Mouse (Mus musculus) testis, adult 2 months (tissue): ENCODE results near the gene Ckm. TPM values are rescaled to one million over a fixed set of nuclear protein-coding genes. Genes with fewer than 3 reads are reported as not detected.

ENCODE experiments used
- H3K27ac ChIP-seq: fragments of 200-500 bp; 2 replicates; pipeline ENCODE4 v1.5.1; 2012; ENCODE audit warnings: low read depth, low read length; ENCODE audit not compliant: control insufficient read depth, insufficient read depth
- H3K27me3 ChIP-seq: fragments of 200-500 bp; 2 replicates; pipeline ENCODE4 v1.6.1; 2012; ENCODE audit warnings: mild to moderate bottlenecking, low read length, moderate library complexity; ENCODE audit not compliant: control insufficient read depth, insufficient read depth
- H3K36me3 ChIP-seq: fragments of 200-500 bp; 2 replicates; pipeline ENCODE4 v1.6.1; 2012; ENCODE audit warnings: mild to moderate bottlenecking, low read length; ENCODE audit not compliant: control insufficient read depth, insufficient read depth
- H3K4me1 ChIP-seq: fragments of 200-500 bp; 2 replicates; pipeline ENCODE4 v1.6.1; 2012; ENCODE audit warnings: low read length; ENCODE audit not compliant: control insufficient read depth, insufficient read depth
- H3K4me3 ChIP-seq: fragments of 200-500 bp; 2 replicates; pipeline ENCODE4 v1.5.1; 2012; ENCODE audit warnings: low read depth, mild to moderate bottlenecking, low read length, moderate library complexity, mixed read lengths; ENCODE audit not compliant: control insufficient read depth
- CTCF ChIP-seq: fragments of 200-500 bp; IDR thresholded peaks from 2 replicates; pipeline ENCODE4 v1.5.1; 2012; ENCODE audit warnings: low read depth, mild to moderate bottlenecking, inconsistent platforms, low read length, moderate library complexity; ENCODE audit not compliant: control insufficient read depth, insufficient read depth, insufficient replicate concordance
- POLR2A ChIP-seq: fragments of 200-500 bp; IDR thresholded peaks from 2 replicates; pipeline ENCODE4 v1.6.1; 2012; ENCODE audit warnings: low read depth, mild to moderate bottlenecking, inconsistent platforms, low read length, moderate library complexity; ENCODE audit not compliant: control insufficient read depth
- polyA plus RNA-seq: library from polyadenylated mRNA; depleted of rRNA; stranded (reverse); fragments of >200 nt; gene quantifications from 2 replicates; pipeline ENCODE4 v1.2.3, GENCODE M21; 2012

Gene Ckm
- polyA plus RNA-seq, 1 experiment = 2.4 TPM

- H3K27me3 ChIP-seq = no peaks in the 10 kb centered on the region
- H3K4me1 ChIP-seq = peaks cover 24% of the 10 kb centered on the region
- no peak for TF ChIP-seq CTCF
- TF ChIP-seq POLR2A = no peak
- H3K27ac ChIP-seq = no peak overlapping the region
- no peak overlapping the region for H3K4me3 ChIP-seq
- H3K36me3 ChIP-seq = no peaks in the 10 kb centered on the region
Observed at GRCm38 (mm10) chr7:19430402-19430801, 25.8 kb downstream of the Ckm start.

DNA sequence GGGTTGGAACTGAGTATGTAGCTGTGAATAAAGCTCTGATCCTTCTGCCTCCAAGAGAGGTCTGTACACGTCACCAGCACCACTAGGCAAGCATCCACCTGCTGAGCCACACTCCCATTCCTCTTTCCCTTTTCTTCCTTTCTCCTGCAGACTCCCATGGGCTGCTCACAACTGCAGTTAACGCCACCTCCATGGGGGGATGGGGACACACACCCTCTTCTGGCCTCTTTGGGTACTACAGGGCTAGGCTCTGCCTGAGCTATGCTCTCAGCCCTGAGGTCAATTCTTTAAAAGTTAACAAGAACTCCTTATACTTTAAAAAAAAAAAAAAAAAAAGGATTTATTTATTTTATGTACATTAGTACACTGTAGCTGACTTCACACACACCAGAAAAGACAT lies 27.9 kb downstream of the Ckm start:
- no peaks in the 10 kb centered on the region for H3K27me3 ChIP-seq
- H3K4me1 ChIP-seq = peaks cover 12% of the 10 kb centered on the region
- no peak overlapping the region for H3K27ac ChIP-seq
- no peak overlapping the region for H3K4me3 ChIP-seq
- TF ChIP-seq POLR2A (no peak), CTCF (peak; percentile 51; the same call in 1 of the 2 replicates)
- no peaks in the 10 kb centered on the region for H3K36me3 ChIP-seq

DNA sequence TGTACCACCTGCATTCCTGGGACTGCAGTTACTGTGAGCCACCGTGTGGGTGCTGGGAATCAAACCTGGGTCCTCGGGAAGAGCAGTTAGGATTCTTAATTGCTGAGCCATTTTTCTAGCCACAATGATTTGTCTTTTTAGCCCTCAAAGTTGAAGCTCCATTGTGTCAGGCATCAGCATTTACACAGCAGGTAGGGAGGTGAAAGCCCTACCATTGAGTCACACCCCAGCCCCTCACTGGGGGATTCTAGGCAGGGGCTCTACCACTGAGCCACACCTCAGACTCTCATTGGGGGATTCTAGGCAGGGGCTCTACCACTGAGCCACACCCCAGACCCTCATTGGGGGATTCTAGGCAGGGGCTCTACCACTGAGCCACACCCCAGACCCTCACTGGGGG lies 31.7 kb downstream of the Ckm start:
- peaks cover 12% of the 10 kb centered on the region for H3K4me1 ChIP-seq
- H3K4me3 ChIP-seq = no peak overlapping the region
- no peaks in the 10 kb centered on the region for H3K27me3 ChIP-seq
- no peaks in the 10 kb centered on the region for H3K36me3 ChIP-seq
- TF ChIP-seq POLR2A = no peak
- no peak for TF ChIP-seq CTCF
- no peak overlapping the region for H3K27ac ChIP-seq

- Histone ChIP-seq H3K27me3 (no peaks in the 10 kb centered on the region), H3K36me3 (no peaks in the 10 kb centered on the region), H3K4me3 (no peak overlapping the region), H3K27ac (no peak overlapping the region), H3K4me1 (peaks cover 12% of the 10 kb centered on the region)
- no peak for TF ChIP-seq CTCF
- no peak for TF ChIP-seq POLR2A
Observed at GRCm38 (mm10) chr7:19437048-19437447, 32.5 kb downstream of the Ckm start.

GRCm38 (mm10) chr7:19441448-19442091 lies 37.0 kb downstream of the Ckm start:
- Histone ChIP-seq H3K27me3 (no peaks in the 10 kb centered on the region), H3K27ac (peak overlapping the region; percentile 33; the same call in 1 of the 2 replicates), H3K36me3 (no peaks in the 10 kb centered on the region), H3K4me3 (no peak overlapping the region), H3K4me1 (no peaks in the 10 kb centered on the region)
- TF ChIP-seq CTCF = no peak
- no peak for TF ChIP-seq POLR2A

GRCm38 (mm10) chr7:19443344-19443743 lies 38.8 kb downstream of the Ckm start:
- Histone ChIP-seq H3K36me3 (no peaks in the 10 kb centered on the region), H3K27me3 (no peaks in the 10 kb centered on the region), H3K4me3 (no peak overlapping the region), H3K27ac (peak overlapping the region; percentile 20), H3K4me1 (no peaks in the 10 kb centered on the region)
- peak; percentile 50; the same call in 1 of the 2 replicates for TF ChIP-seq CTCF
- no peak for TF ChIP-seq POLR2A

GRCm38 (mm10) chr7:19444801-19445200 lies 40.2 kb downstream of the Ckm start:
- TF ChIP-seq CTCF (no peak), POLR2A (no peak)
- Histone ChIP-seq H3K27ac (no peak overlapping the region; the same call in 1 of the 2 replicates), H3K4me3 (no peak overlapping the region), H3K4me1 (no peaks in the 10 kb centered on the region), H3K36me3 (no peaks in the 10 kb centered on the region), H3K27me3 (no peaks in the 10 kb centered on the region)
